Mouse (Mus musculus) kidney, adult 2 months (tissue): ENCODE data around the gene Eef2k.

Source experiments
- CTCF ChIP-seq: fragments of 200-500 bp; conservative IDR thresholded peaks from 2 replicates; pipeline ENCODE4 v1.5.1; 2011; ENCODE audit warnings: low read depth, mild to moderate bottlenecking, control low read depth, low read length, moderate library complexity, mixed read lengths; ENCODE audit not compliant: insufficient read depth, insufficient read length
- POLR2A ChIP-seq: fragments of 200-500 bp; IDR thresholded peaks from one replicate; pipeline ENCODE4 v1.6.1; 2011; ENCODE audit warnings: low read depth, low read length, control low read depth

- no peak for TF ChIP-seq CTCF
- TF ChIP-seq POLR2A, result no peak
Measured at GRCm38 (mm10) chr7:120867720-120868119, 25.1 kb downstream of the Eef2k start.
